Mouse (Mus musculus) C2C12 (cell line): ENCODE results near the gene Matn1. TPM values are rescaled to one million over a fixed set of nuclear protein-coding genes. Genes with fewer than 3 reads are reported as not detected.

Experiments used
- H3K27me3 ChIP-seq: one replicate; pipeline ENCODE4 v1.6.1; 2011; ENCODE audit not compliant: control insufficient read depth, insufficient read depth, insufficient read length
- H3K36me3 ChIP-seq: one replicate; pipeline ENCODE4 v1.6.1; 2011; ENCODE audit not compliant: control insufficient read depth, insufficient read depth
- H3K4me3 ChIP-seq: one replicate; pipeline ENCODE4 v1.5.1; 2011; ENCODE audit warnings: mild to moderate bottlenecking, control low read depth; ENCODE audit not compliant: poor library complexity, insufficient read depth, severe bottlenecking
- H3K79me2 ChIP-seq: one replicate; pipeline ENCODE4 v1.6.1; 2011; ENCODE audit not compliant: control insufficient read depth, insufficient read depth
- H3K79me3 ChIP-seq: one replicate; pipeline ENCODE4 v1.6.1; 2011; ENCODE audit warnings: low read depth, control low read depth
- H3ac ChIP-seq: one replicate; pipeline ENCODE3; 2011; ENCODE audit warnings: low read depth; ENCODE audit not compliant: control insufficient read depth, insufficient read length
- CEBPB ChIP-seq: IDR thresholded peaks from one replicate; pipeline ENCODE4 v1.6.1; 2011; ENCODE audit warnings: low read depth, mild to moderate bottlenecking, control low read depth, moderate library complexity
- CTCF ChIP-seq: IDR thresholded peaks from one replicate; pipeline ENCODE4 v1.5.1; 2011; ENCODE audit not compliant: control insufficient read depth, insufficient read depth, insufficient read length
- FOSL1 ChIP-seq: IDR thresholded peaks from one replicate; pipeline ENCODE4 v1.8.0; 2011; ENCODE audit warnings: mild to moderate bottlenecking, low read length; ENCODE audit not compliant: poor library complexity, insufficient read depth, severe bottlenecking
- MAX ChIP-seq: IDR thresholded peaks from one replicate; pipeline ENCODE4 v1.6.1; 2011; ENCODE audit warnings: mild to moderate bottlenecking, control low read depth
- MYOD1 ChIP-seq: IDR thresholded peaks from one replicate; pipeline ENCODE4 v1.6.1; 2011; ENCODE audit warnings: low read depth; ENCODE audit not compliant: control insufficient read depth, insufficient read length
- MYOG ChIP-seq: IDR thresholded peaks from one replicate; pipeline ENCODE4 v1.6.1; 2011; ENCODE audit not compliant: control insufficient read depth, insufficient read length; ENCODE audit errors: extremely low read depth
- USF1 ChIP-seq: IDR thresholded peaks from one replicate; pipeline ENCODE4 v1.6.1; 2011; ENCODE audit warnings: low read depth, mild to moderate bottlenecking, control low read depth, moderate library complexity
- polyA plus RNA-seq: library from polyadenylated mRNA; unstranded; fragments of >200 nt; fragmentation: generic; extraction: Trizol; gene quantifications from one replicate; pipeline ENCODE4 v1.2.1, GENCODE M21; 2012; ENCODE audit warnings: missing spikeins

Matn1 gene
- polyA plus RNA-seq, 1 experiment, result not detected

GRCm38 (mm10) chr4:130915006-130915667 lies 29.0 kb upstream of the Matn1 start:
- H3K27me3 ChIP-seq, result no peaks in the 10 kb centered on the region
- no peak for TF ChIP-seq USF1
- TF ChIP-seq MYOD1, result no peak
- no peak for TF ChIP-seq MAX
- no peak for TF ChIP-seq CTCF
- no peak for TF ChIP-seq MYOG
- TF ChIP-seq CEBPB, result no peak
- no peak for TF ChIP-seq FOSL1
- H3K4me3 ChIP-seq, result no peak overlapping the region
- H3K79me3 ChIP-seq, result no peaks in the 10 kb centered on the region
- H3K79me2 ChIP-seq, result no peaks in the 10 kb centered on the region
- H3ac ChIP-seq, result peak overlapping the region; percentile 24
- no peaks in the 10 kb centered on the region for H3K36me3 ChIP-seq

- H3K36me3 ChIP-seq, result no peaks in the 10 kb centered on the region
- H3K4me3 ChIP-seq, result no peak overlapping the region
- no peak overlapping the region for H3ac ChIP-seq
- no peaks in the 10 kb centered on the region for H3K79me2 ChIP-seq
- TF ChIP-seq CEBPB (no peak), MYOD1 (peak; percentile 37), CTCF (no peak), FOSL1 (no peak), MAX (no peak), MYOG (no peak), USF1 (no peak)
- no peaks in the 10 kb centered on the region for H3K79me3 ChIP-seq
- H3K27me3 ChIP-seq, result no peaks in the 10 kb centered on the region
Observed at GRCm38 (mm10) chr4:130915668-130916035, 28.5 kb upstream of the Matn1 start.

GRCm38 (mm10) chr4:130916639-130917038 lies 27.5 kb upstream of the Matn1 start:
- Histone ChIP-seq H3K79me2 (no peaks in the 10 kb centered on the region), H3K27me3 (no peaks in the 10 kb centered on the region), H3K4me3 (no peak overlapping the region), H3ac (no peak overlapping the region), H3K36me3 (no peaks in the 10 kb centered on the region), H3K79me3 (no peaks in the 10 kb centered on the region)
- TF ChIP-seq MYOG (no peak), FOSL1 (no peak), MYOD1 (no peak), CTCF (no peak), USF1 (no peak), CEBPB (no peak)

GRCm38 (mm10) chr4:130917564-130917963 lies 26.6 kb upstream of the Matn1 start:
- H3K27me3 ChIP-seq, result peaks cover 4% of the 10 kb centered on the region
- no peaks in the 10 kb centered on the region for H3K36me3 ChIP-seq
- H3K79me3 ChIP-seq, result no peaks in the 10 kb centered on the region
- no peaks in the 10 kb centered on the region for H3K79me2 ChIP-seq
- TF ChIP-seq MYOG, result no peak
- peak; percentile 2 for TF ChIP-seq USF1
- no peak overlapping the region for H3ac ChIP-seq
- no peak overlapping the region for H3K4me3 ChIP-seq

- H3K4me3 ChIP-seq, result no peak overlapping the region
- H3K79me3 ChIP-seq, result no peaks in the 10 kb centered on the region
- no peak for TF ChIP-seq MYOD1
- H3K27me3 ChIP-seq, result peaks cover 8% of the 10 kb centered on the region
- no peaks in the 10 kb centered on the region for H3K36me3 ChIP-seq
- H3ac ChIP-seq, result no peak overlapping the region
- no peaks in the 10 kb centered on the region for H3K79me2 ChIP-seq
Observed at GRCm38 (mm10) chr4:130918805-130919749, 25.1 kb upstream of the Matn1 start.

- Histone ChIP-seq H3K79me3 (no peaks in the 10 kb centered on the region), H3K4me3 (no peak overlapping the region), H3K36me3 (no peaks in the 10 kb centered on the region), H3K27me3 (peaks cover 14% of the 10 kb centered on the region), H3ac (no peak overlapping the region), H3K79me2 (no peaks in the 10 kb centered on the region)
- TF ChIP-seq MYOG, result no peak
- no peak for TF ChIP-seq MAX
- TF ChIP-seq MYOD1, result no peak
- no peak for TF ChIP-seq USF1
- TF ChIP-seq FOSL1, result no peak
- no peak for TF ChIP-seq CEBPB
- TF ChIP-seq CTCF, result no peak
Observed at GRCm38 (mm10) chr4:130919750-130920356, 24.3 kb upstream of the Matn1 start.
